Mouse (Mus musculus): ENCODE measurements around the gene Gli2. TPM values are rescaled to one million over a fixed set of nuclear protein-coding genes. Genes with fewer than 3 reads are reported as not detected.

The Gli2 gene
- total RNA-seq, 1 experiment = 9.8 TPM

DNA sequence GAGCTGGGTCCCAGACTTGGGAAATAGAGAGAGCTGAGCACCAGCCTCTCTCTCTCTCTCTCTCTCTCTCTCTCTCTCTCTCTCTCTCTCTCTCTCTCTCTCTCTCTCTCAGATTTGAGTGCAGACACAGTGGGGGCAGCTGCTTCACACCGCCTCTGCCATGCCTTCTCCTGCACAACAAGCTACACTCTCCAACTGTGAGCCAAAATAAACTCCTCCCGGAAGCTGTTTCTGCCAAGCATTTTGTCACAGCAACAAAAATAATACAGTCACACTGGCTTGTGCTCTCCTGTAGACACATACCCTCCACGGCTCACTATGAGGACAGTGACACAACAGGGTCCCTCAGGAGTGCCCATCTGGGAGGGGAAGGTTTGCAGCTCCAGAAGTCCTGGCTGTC, 36.6 kb downstream of the Gli2 start:
- Histone ChIP-seq H3K27ac (ENCODE audit: insufficient read depth, low read depth, low read length, poor library complexity, severe bottlenecking) (no peak overlapping the region), H3K9me3 (ENCODE audit: control insufficient read depth, insufficient read depth, low read depth, low read length) (no peaks in the 10 kb centered on the region), H3K4me3 (ENCODE audit: insufficient read depth in 1 of 2, low read depth in 1 of 2, low read length in 2 of 2, poor library complexity in 1 of 2, severe bottlenecking in 1 of 2) (no peak overlapping the region), H3K4me1 (ENCODE audit: control insufficient read depth in 2 of 2, insufficient read depth in 2 of 2, low read length in 2 of 2, poor library complexity in 1 of 2) (peaks cover 4 to 21% of the 10 kb centered on the region in 2 experiments; a peak in 3 of 4 replicates), H3K9ac (ENCODE audit: insufficient read depth, low read depth, low read length, poor library complexity, severe bottlenecking) (no peak overlapping the region), H3K36me3 (ENCODE audit: control insufficient read depth, insufficient read depth, low read length, poor library complexity, severe bottlenecking) (peaks cover 4% of the 10 kb centered on the region; the same call in 1 of the 2 replicates)
- no peak for TF ChIP-seq MAFK (IDR thresholded peaks at IDR 0.05; ENCODE audit: insufficient read depth, low read depth, low read length)
- no peak for TF ChIP-seq ZC3H11A (IDR thresholded peaks at IDR 0.05; ENCODE audit: borderline replicate concordance, low read depth, low read length)
- TF ChIP-seq ZNF384 (IDR thresholded peaks at IDR 0.05; ENCODE audit: low read depth, low read length) = no peak
- TF ChIP-seq HCFC1 (IDR thresholded peaks at IDR 0.05; ENCODE audit: borderline replicate concordance, insufficient read depth, low read length) = no peak
- no peak for TF ChIP-seq CHD2 (IDR thresholded peaks at IDR 0.05; ENCODE audit: low read depth, low read length)
- DNase-seq (ENCODE audit: low read depth, low spot score) = no peak
- in situ Hi-C loops (cut with MboI; ENCODE audit: low sequenced_read_pairs in 2 of 2, unreplicated experiment in 2 of 2) = no loop called here

DNA sequence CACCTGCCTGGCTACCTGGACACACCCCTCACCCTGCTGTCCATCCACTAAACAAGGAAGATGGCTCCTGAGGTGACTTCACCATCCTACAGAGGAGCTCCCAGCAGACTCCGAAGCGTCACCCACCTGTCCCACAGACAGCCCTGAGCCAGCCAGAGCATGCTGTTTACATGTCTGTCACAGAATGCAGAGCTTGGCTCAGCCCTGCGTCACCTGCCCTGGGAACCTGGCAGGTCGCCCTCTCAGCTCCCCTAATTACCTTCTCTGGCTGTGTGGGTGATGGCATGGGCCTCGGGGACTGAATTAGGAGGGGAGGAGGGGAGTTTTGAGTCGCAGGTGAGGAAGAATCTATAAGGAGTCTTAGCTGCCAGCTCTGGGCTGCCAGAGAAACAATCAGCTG, 38.3 kb downstream of the Gli2 start:
- Histone ChIP-seq H3K4me1 (ENCODE audit: control insufficient read depth in 2 of 2, insufficient read depth in 2 of 2, low read length in 2 of 2, poor library complexity in 1 of 2) (peaks cover 4 to 18% of the 10 kb centered on the region in 2 experiments; a peak in 3 of 4 replicates), H3K4me3 (ENCODE audit: insufficient read depth in 1 of 2, low read depth in 1 of 2, low read length in 2 of 2, poor library complexity in 1 of 2, severe bottlenecking in 1 of 2) (no peak overlapping the region), H3K27ac (ENCODE audit: insufficient read depth, low read depth, low read length, poor library complexity, severe bottlenecking) (no peak overlapping the region), H3K9ac (ENCODE audit: insufficient read depth, low read depth, low read length, poor library complexity, severe bottlenecking) (no peak overlapping the region), H3K36me3 (ENCODE audit: control insufficient read depth, insufficient read depth, low read length, poor library complexity, severe bottlenecking) (peaks cover 4% of the 10 kb centered on the region; the same call in 1 of the 2 replicates), H3K9me3 (ENCODE audit: control insufficient read depth, insufficient read depth, low read depth, low read length) (no peaks in the 10 kb centered on the region)
- DNase-seq (ENCODE audit: low read depth, low spot score) = no peak
- TF ChIP-seq CHD2 (IDR thresholded peaks at IDR 0.05; ENCODE audit: low read depth, low read length) (no peak), ZC3H11A (IDR thresholded peaks at IDR 0.05; ENCODE audit: borderline replicate concordance, low read depth, low read length) (no peak), ZNF384 (IDR thresholded peaks at IDR 0.05; ENCODE audit: low read depth, low read length) (no peak), HCFC1 (IDR thresholded peaks at IDR 0.05; ENCODE audit: borderline replicate concordance, insufficient read depth, low read length) (no peak), MAFK (IDR thresholded peaks at IDR 0.05; ENCODE audit: insufficient read depth, low read depth, low read length) (no peak)
- in situ Hi-C loops (cut with MboI; ENCODE audit: low sequenced_read_pairs in 2 of 2, unreplicated experiment in 2 of 2) = no loop called here

DNA sequence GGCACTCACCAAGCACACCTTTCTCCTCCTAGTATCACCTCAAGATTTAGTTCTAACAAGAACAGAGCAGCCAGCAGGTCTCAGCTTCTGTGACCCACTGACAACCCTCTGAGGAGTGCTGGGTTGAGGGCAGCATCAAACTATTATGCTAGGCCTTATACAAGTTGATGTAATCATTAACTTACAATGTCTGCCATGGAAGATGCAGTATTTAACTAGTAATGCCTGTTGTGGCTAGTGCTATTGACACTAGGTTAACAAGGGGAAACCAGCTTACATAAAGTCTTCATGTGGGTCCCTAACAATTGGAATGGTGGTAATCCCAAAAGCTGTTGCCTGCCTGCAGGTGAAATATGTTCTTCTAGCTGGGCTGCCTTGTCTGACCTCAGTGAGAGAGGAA, 44.5 kb downstream of the Gli2 start:
- H3K4me1 ChIP-seq (ENCODE audit: control insufficient read depth in 2 of 2, insufficient read depth in 2 of 2, low read length in 2 of 2, poor library complexity in 1 of 2) = peaks cover 9 to 44% of the 10 kb centered on the region in 2 experiments; a peak in 3 of 4 replicates
- H3K27ac ChIP-seq (ENCODE audit: insufficient read depth, low read depth, low read length, poor library complexity, severe bottlenecking) = no peak overlapping the region
- DNase-seq (ENCODE audit: low read depth, low spot score) = no peak

DNA sequence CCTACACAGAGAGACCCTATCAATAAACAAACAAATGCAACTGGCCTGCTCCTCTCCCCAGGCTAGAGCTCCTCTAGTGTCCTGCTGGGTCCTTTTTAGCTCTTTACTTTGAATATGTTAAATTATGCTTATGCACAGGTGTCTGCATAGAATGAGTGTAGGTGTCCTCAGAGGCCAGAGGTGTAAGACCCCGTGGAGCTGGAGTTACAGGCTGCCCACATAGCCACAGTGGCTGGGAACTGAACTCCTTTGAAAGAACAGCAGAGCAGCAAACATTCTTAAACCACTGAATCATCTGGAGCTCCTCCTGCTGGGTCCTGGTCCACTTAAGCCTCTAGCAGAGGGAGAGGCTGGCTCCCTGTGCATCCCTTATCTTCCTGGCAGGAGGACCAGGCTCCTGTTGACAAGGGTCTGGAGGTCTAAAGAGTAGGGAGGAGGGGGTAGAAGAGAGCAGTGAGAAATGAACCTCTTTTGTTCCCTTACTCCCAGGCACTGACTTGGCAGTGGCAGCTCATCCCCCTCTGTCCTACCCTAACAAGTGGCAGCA, 49.5 kb downstream of the Gli2 start:
- Histone ChIP-seq H3K27ac (ENCODE audit: insufficient read depth, low read depth, low read length, poor library complexity, severe bottlenecking) (peak overlapping the region; percentile 49; the same call in 1 of the 2 replicates), H3K36me3 (ENCODE audit: control insufficient read depth, insufficient read depth, low read length, poor library complexity, severe bottlenecking) (peaks cover 19% of the 10 kb centered on the region), H3K4me3 (ENCODE audit: insufficient read depth in 1 of 2, low read depth in 1 of 2, low read length in 2 of 2, poor library complexity in 1 of 2, severe bottlenecking in 1 of 2) (no peak overlapping the region), H3K4me1 (ENCODE audit: control insufficient read depth in 2 of 2, insufficient read depth in 2 of 2, low read length in 2 of 2, poor library complexity in 1 of 2) (peaks cover 9 to 45% of the 10 kb centered on the region in 2 experiments; a peak in 3 of 4 replicates), H3K9ac (ENCODE audit: insufficient read depth, low read depth, low read length, poor library complexity, severe bottlenecking) (no peak overlapping the region), H3K9me3 (ENCODE audit: control insufficient read depth, insufficient read depth, low read depth, low read length) (no peaks in the 10 kb centered on the region)
- in situ Hi-C loops (cut with MboI; ENCODE audit: low sequenced_read_pairs in 2 of 2, unreplicated experiment in 2 of 2) = no loop called here
- no peak for DNase-seq (ENCODE audit: low read depth, low spot score)
- TF ChIP-seq MAFK (IDR thresholded peaks at IDR 0.05; ENCODE audit: insufficient read depth, low read depth, low read length) = no peak
- TF ChIP-seq HCFC1 (IDR thresholded peaks at IDR 0.05; ENCODE audit: borderline replicate concordance, insufficient read depth, low read length) = no peak
- TF ChIP-seq ZC3H11A (IDR thresholded peaks at IDR 0.05; ENCODE audit: borderline replicate concordance, low read depth, low read length) = no peak
- TF ChIP-seq ZNF384 (IDR thresholded peaks at IDR 0.05; ENCODE audit: low read depth, low read length) = no peak
- no peak for TF ChIP-seq CHD2 (IDR thresholded peaks at IDR 0.05; ENCODE audit: low read depth, low read length)

More for the DNA sequence above, 44.5 kb downstream of the Gli2 start:
- Histone ChIP-seq H3K9me3 (ENCODE audit: control insufficient read depth, insufficient read depth, low read depth, low read length) (no peaks in the 10 kb centered on the region), H3K9ac (ENCODE audit: insufficient read depth, low read depth, low read length, poor library complexity, severe bottlenecking) (no peak overlapping the region), H3K36me3 (ENCODE audit: control insufficient read depth, insufficient read depth, low read length, poor library complexity, severe bottlenecking) (no peaks in the 10 kb centered on the region; the same call in 1 of the 2 replicates), H3K4me3 (ENCODE audit: insufficient read depth in 1 of 2, low read depth in 1 of 2, low read length in 2 of 2, poor library complexity in 1 of 2, severe bottlenecking in 1 of 2) (no peak overlapping the region)
- TF ChIP-seq ZC3H11A (IDR thresholded peaks at IDR 0.05; ENCODE audit: borderline replicate concordance, low read depth, low read length) (no peak), ZNF384 (IDR thresholded peaks at IDR 0.05; ENCODE audit: low read depth, low read length) (no peak), HCFC1 (IDR thresholded peaks at IDR 0.05; ENCODE audit: borderline replicate concordance, insufficient read depth, low read length) (no peak), MAFK (IDR thresholded peaks at IDR 0.05; ENCODE audit: insufficient read depth, low read depth, low read length) (no peak), CHD2 (IDR thresholded peaks at IDR 0.05; ENCODE audit: low read depth, low read length) (no peak)
- in situ Hi-C loops (cut with MboI; ENCODE audit: low sequenced_read_pairs in 2 of 2, unreplicated experiment in 2 of 2) = no loop called here

Data from ES-E14 (cell line).